Mouse (Mus musculus): ENCODE measurements around the gene Chm.

DNA sequence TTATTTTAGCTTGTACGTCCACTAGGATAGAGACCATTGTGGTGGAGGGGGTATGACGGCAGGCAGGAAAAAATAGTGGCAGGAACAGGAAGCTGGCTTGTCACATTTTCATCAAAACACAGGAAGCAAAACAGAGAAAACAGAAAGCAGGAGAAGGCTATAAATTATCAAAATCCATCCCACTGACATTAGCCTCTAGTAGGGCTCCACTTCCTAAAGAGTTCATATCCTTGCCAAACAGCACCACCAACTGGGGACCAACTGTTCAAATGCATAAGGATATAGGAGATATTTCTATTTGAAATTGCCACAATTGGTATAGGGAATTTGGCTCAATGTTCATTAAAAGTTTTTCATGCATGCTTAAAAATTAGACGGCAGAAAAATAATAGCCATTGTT is 181.7 kb downstream of the Chm start:
- no peak for TF ChIP-seq CTCF (conservative IDR thresholded peaks at IDR 0.05; ENCODE audit: insufficient read depth, insufficient read length, low read depth, low read length)
- TF ChIP-seq POLR2A (IDR thresholded peaks at IDR 0.05; ENCODE audit: low read depth, low read length) = no peak

All from kidney, adult 2 months (tissue).